ENCODE assay signal across 8 mouse cellular contexts in the genomic region with DNA sequence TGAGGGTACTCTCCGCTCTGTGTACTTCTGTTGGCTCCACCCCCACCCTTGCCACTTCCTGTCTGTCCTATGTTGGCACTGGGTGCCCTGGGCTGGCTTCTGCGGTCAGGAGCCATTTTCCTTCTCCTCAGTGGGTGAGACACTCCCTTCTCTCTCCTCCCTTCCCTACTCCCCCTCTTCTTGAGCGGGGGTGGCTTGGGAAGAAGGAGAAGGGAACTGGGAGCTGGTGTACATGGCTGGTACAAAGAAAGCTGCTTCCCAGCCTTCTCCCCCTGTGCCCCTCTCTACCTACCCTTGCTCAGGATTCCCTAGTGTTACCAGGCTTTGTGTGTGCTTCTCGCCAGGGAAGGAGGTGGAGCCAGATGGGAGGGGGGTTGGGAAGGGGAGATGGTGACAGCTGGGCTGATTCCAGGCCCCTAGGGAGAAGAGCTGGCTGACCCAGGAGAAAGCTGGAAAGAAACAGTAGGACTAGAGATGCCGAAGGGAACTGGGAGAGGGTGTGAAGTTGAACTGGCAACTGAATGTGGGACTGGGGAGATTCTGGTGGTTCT. TPM values are rescaled to one million over a fixed set of nuclear protein-coding genes. Genes with fewer than 3 reads are reported as not detected.
DNase-seq lines count a peak whose midpoint lies in the region; ATAC-seq and TF ChIP-seq lines count a peak whose summit lies in the region.

No protein-coding gene starts in this region.

- no peaks in the 10 kb centered on the region for H3K27me3 ChIP-seq in cerebellum, adult 2 months (ENCODE audit: control insufficient read depth, insufficient read depth, low read length)
- H3K27me3 ChIP-seq in heart, embryonic 12.5 days (replicated peaks), result no peaks in the 10 kb centered on the region
- H3K27me3 ChIP-seq in stomach, postnatal 0 days (ENCODE audit: control insufficient read depth, insufficient read depth, low read length), result no peaks in the 10 kb centered on the region

- H3K27ac ChIP-seq in cerebellum, adult 2 months (ENCODE audit: insufficient read depth, low read length), result peak overlapping the region; percentile 66
- H3K27ac ChIP-seq in heart, embryonic 12.5 days (ENCODE audit: poor library complexity, severe bottlenecking), result peak overlapping the region; percentile 62
- 0 out of 2 replicates have a peak overlapping the region, but pooled peaks have one; percentile 13 for H3K27ac ChIP-seq in stomach, postnatal 0 days (replicated peaks)

- H3K9ac ChIP-seq in heart, embryonic 12.5 days, result peak overlapping the region; percentile 93; the same call in 1 of the 2 replicates
- peak overlapping the region; percentile 41 for H3K9ac ChIP-seq in stomach, postnatal 0 days (ENCODE audit: low read length)

- no peak for TF ChIP-seq EP300 in stomach, postnatal 0 days (optimal IDR thresholded peaks at IDR 0.05)

- H3K4me2 ChIP-seq in heart, embryonic 12.5 days, result peak overlapping the region; percentile 94
- H3K4me2 ChIP-seq in stomach, postnatal 0 days (replicated peaks; ENCODE audit: low read depth), result peak overlapping the region; percentile 89

- no peaks in the 10 kb centered on the region for H3K9me3 ChIP-seq in heart, embryonic 12.5 days (replicated peaks)
- no peaks in the 10 kb centered on the region for H3K9me3 ChIP-seq in stomach, postnatal 0 days (ENCODE audit: control insufficient read depth, low read length)

- WGBS in cerebellum, adult 2 months, result 5% methylated on average over 5 of the region's 5 CpGs
- 29% methylated on average over 5 of the region's 5 CpGs for WGBS in heart, embryonic 12.5 days
- WGBS in stomach, postnatal 0 days, result 36% methylated on average over 5 of the region's 5 CpGs

- peaks cover 56% of the 10 kb centered on the region for H3K36me3 ChIP-seq in heart, embryonic 12.5 days
- H3K36me3 ChIP-seq in stomach, postnatal 0 days (ENCODE audit: control insufficient read depth, insufficient read depth, low read length), result peaks cover 23% of the 10 kb centered on the region

- peak overlapping the region; percentile 38 for H3K4me3 ChIP-seq in cerebellum, adult 2 months (replicated peaks; ENCODE audit: insufficient read depth, low read depth, low read length)
- peak overlapping the region; percentile 25 for H3K4me3 ChIP-seq in heart, embryonic 12.5 days
- H3K4me3 ChIP-seq in stomach, postnatal 0 days (ENCODE audit: low read depth, low read length), result 0 out of 2 replicates have a peak overlapping the region, but pooled peaks have one; percentile 13

- TF ChIP-seq POLR2A in cerebellum, adult 2 months (IDR thresholded peaks at IDR 0.05; ENCODE audit: borderline replicate concordance, insufficient read depth, low read length), result no peak

- peaks cover 15% of the 10 kb centered on the region for H3K4me1 ChIP-seq in cerebellum, adult 2 months (ENCODE audit: control insufficient read depth, insufficient read depth, low read length)
- peaks cover 42% of the 10 kb centered on the region for H3K4me1 ChIP-seq in heart, embryonic 12.5 days (replicated peaks)
- H3K4me1 ChIP-seq in stomach, postnatal 0 days (replicated peaks; ENCODE audit: control insufficient read depth, insufficient read depth), result peaks cover 21% of the 10 kb centered on the region; the same call in 1 of the 2 replicates

- DNase-seq in ovary, adult 18-20 months (ENCODE audit: low spot score), result peak; percentile 36
- DNase-seq in ovary, postnatal 36 days (ENCODE audit: low spot score), result no peak
- peak; percentile 53 to 57 for DNase-seq in cerebellum, adult 2 months
- peak; percentile 39 to 69 for DNase-seq in kidney, postnatal 25 days
- DNase-seq in stomach, postnatal 0 days (ENCODE audit: low spot score), result no peak
- no peak for DNase-seq in ovary, postnatal 10 days (ENCODE audit: low spot score)

- no peak for ATAC-seq in heart, embryonic 12.5 days (ENCODE audit: insufficient number of reproducible peaks, low FRiP score)
- ATAC-seq in megakaryocyte progenitor cell, adult 5-6 weeks (replicated peaks; ENCODE audit: poor library complexity), result peak; percentile 36
- no peak for ATAC-seq in stomach, postnatal 0 days (ENCODE audit: low FRiP score, low TSS enrichment)

- TF ChIP-seq CTCF in cerebellum, adult 2 months (IDR thresholded peaks at IDR 0.05; ENCODE audit: borderline replicate concordance, insufficient read depth, low read depth, low read length), result no peak
- no peak for TF ChIP-seq CTCF in stomach, postnatal 0 days (IDR thresholded peaks at IDR 0.05; ENCODE audit: low read depth)

RNA-seq across cellular contexts. Expression of gene Chd4, which starts 3.7 kb away (rescaled TPM):
- polyA plus RNA-seq in cerebellum, adult 2 months (2012; rRNA removed), result 110 and 112 TPM in 2 replicates
- polyA plus RNA-seq in heart, embryonic 12.5 days (2016; fragmentation: Nextera tagmentation; extraction: Ambion mirVana), result 76.2 and 77.3 TPM in 2 replicates
- total RNA-seq in megakaryocyte progenitor cell, adult 5-6 weeks (2015), result 85.7 and 91.6 TPM in 2 replicates
- 299 and 375 TPM in 2 replicates for total RNA-seq in megakaryocyte progenitor cell, adult 5-6 weeks (2017)
- 28.1 and 36.6 TPM in 2 replicates for polyA plus RNA-seq in stomach, postnatal 0 days (2015; fragmentation: Nextera tagmentation; extraction: Ambion mirVana)

RNA-seq across cellular contexts. Expression of gene Lpar5, which starts 31.8 kb away (rescaled TPM):
- polyA plus RNA-seq in cerebellum, adult 2 months (2012; rRNA removed), result 0.57 and 0.84 TPM in 2 replicates
- polyA plus RNA-seq in heart, embryonic 12.5 days (2016; fragmentation: Nextera tagmentation; extraction: Ambion mirVana), result 0.24 and 0.31 TPM in 2 replicates
- total RNA-seq in megakaryocyte progenitor cell, adult 5-6 weeks (2015), result 6.7 and 10.6 TPM in 2 replicates
- total RNA-seq in megakaryocyte progenitor cell, adult 5-6 weeks (2017), result 3.5 and 6.7 TPM in 2 replicates
- polyA plus RNA-seq in stomach, postnatal 0 days (2015; fragmentation: Nextera tagmentation; extraction: Ambion mirVana), result 6.4 and 7.0 TPM in 2 replicates

RNA-seq across cellular contexts. Expression of gene Nop2, which starts 32.2 kb away (rescaled TPM):
- polyA plus RNA-seq in cerebellum, adult 2 months (2012; rRNA removed), result 24.5 and 24.9 TPM in 2 replicates
- 55.0 and 56.2 TPM in 2 replicates for polyA plus RNA-seq in heart, embryonic 12.5 days (2016; fragmentation: Nextera tagmentation; extraction: Ambion mirVana)
- total RNA-seq in megakaryocyte progenitor cell, adult 5-6 weeks (2015), result 42.8 and 43.7 TPM in 2 replicates
- total RNA-seq in megakaryocyte progenitor cell, adult 5-6 weeks (2017), result 82.3 and 83.8 TPM in 2 replicates
- 25.0 and 26.6 TPM in 2 replicates for polyA plus RNA-seq in stomach, postnatal 0 days (2015; fragmentation: Nextera tagmentation; extraction: Ambion mirVana)

RNA-seq across cellular contexts. Expression of gene Iffo1, which starts 45.5 kb away (rescaled TPM):
- polyA plus RNA-seq in cerebellum, adult 2 months (2012; rRNA removed), result 95.4 and 96.0 TPM in 2 replicates
- polyA plus RNA-seq in heart, embryonic 12.5 days (2016; fragmentation: Nextera tagmentation; extraction: Ambion mirVana), result 11.3 and 11.8 TPM in 2 replicates
- 14.3 and 18.1 TPM in 2 replicates for total RNA-seq in megakaryocyte progenitor cell, adult 5-6 weeks (2015)
- 14.2 and 15.7 TPM in 2 replicates for total RNA-seq in megakaryocyte progenitor cell, adult 5-6 weeks (2017)
- polyA plus RNA-seq in stomach, postnatal 0 days (2015; fragmentation: Nextera tagmentation; extraction: Ambion mirVana), result 4.4 and 5.7 TPM in 2 replicates

RNA-seq across cellular contexts. Expression of gene Acrbp, which starts 50.0 kb away (rescaled TPM):
- polyA plus RNA-seq in cerebellum, adult 2 months (2012; rRNA removed), result 23.7 and 24.8 TPM in 2 replicates
- 5.1 and 6.9 TPM in 2 replicates for polyA plus RNA-seq in heart, embryonic 12.5 days (2016; fragmentation: Nextera tagmentation; extraction: Ambion mirVana)
- 8.1 and 9.5 TPM in 2 replicates for total RNA-seq in megakaryocyte progenitor cell, adult 5-6 weeks (2015)
- total RNA-seq in megakaryocyte progenitor cell, adult 5-6 weeks (2017), result 3.6 and 5.8 TPM in 2 replicates
- 2.5 and 2.6 TPM in 2 replicates for polyA plus RNA-seq in stomach, postnatal 0 days (2015; fragmentation: Nextera tagmentation; extraction: Ambion mirVana)

Comparison
In these comparisons a context has a peak if more than half of its experiments do, and no peak if none do; other contexts are left out.
1. DNase-seq: peak in ovary, adult 18-20 months (single experiment), cerebellum, adult 2 months (2 of 2) and kidney, postnatal 25 days (2 of 2); none in ovary, postnatal 36 days (single experiment), stomach, postnatal 0 days (single experiment) and ovary, postnatal 10 days (single experiment).
2. H3K27ac ChIP-seq: peak in every context shown above with its lines; median percentile 66 in cerebellum, adult 2 months; 62 in heart, embryonic 12.5 days; 13 in stomach, postnatal 0 days.
3. Peak in every context shown above with its lines, with median percentiles within 50 percentile points of each other: H3K4me3 ChIP-seq.